Mouse (Mus musculus) stomach, postnatal 0 days (tissue): ENCODE measurements around the gene Maats1. TPM values are rescaled to one million over a fixed set of nuclear protein-coding genes. Genes with fewer than 3 reads are reported as not detected.
"Not testable (repeated sequence)": the region's sequence is repeated elsewhere in the genome, so short reads cannot be mapped to it uniquely, and the experiment has no call there.

Experiments used
- ATAC-seq: fragments of 200-750 bp; cut with Nextera tagmentation; 2 replicates; pipeline ENCODE4 v1.8.0; 2017; ENCODE audit not compliant: low FRiP score, low TSS enrichment
- DNase-seq: peaks from one replicate; pipeline ENCODE4 v3.0.0-alpha.2; 2016; ENCODE audit warnings: low spot score
- H3K27ac ChIP-seq: fragments of 300-500 bp; sonication (generic); replicated peaks from 2 replicates; pipeline ENCODE4 v1.5.1; 2014; ENCODE audit warnings: mild to moderate bottlenecking, control low read depth
- H3K27me3 ChIP-seq: fragments of 300-500 bp; sonication (generic); 2 replicates; pipeline ENCODE4 v1.6.1; 2014; ENCODE audit warnings: low read length; ENCODE audit not compliant: control insufficient read depth, insufficient read depth
- H3K36me3 ChIP-seq: fragments of 300-500 bp; sonication (generic); 2 replicates; pipeline ENCODE4 v1.6.1; 2014; ENCODE audit warnings: low read length, mixed read lengths; ENCODE audit not compliant: control insufficient read depth, insufficient read depth
- H3K4me1 ChIP-seq: fragments of 300-500 bp; sonication (generic); replicated peaks from 2 replicates; pipeline ENCODE4 v1.6.1; 2014; ENCODE audit warnings: antibody characterized with exemption; ENCODE audit not compliant: control insufficient read depth, insufficient read depth
- H3K4me2 ChIP-seq: fragments of 300-500 bp; sonication (generic); replicated peaks from 2 replicates; pipeline ENCODE4 v1.6.1; 2014; ENCODE audit warnings: low read depth, mild to moderate bottlenecking, control low read depth, moderate library complexity
- H3K4me3 ChIP-seq: fragments of 300-500 bp; sonication (generic); 2 replicates; pipeline ENCODE4 v1.5.1; 2014; ENCODE audit warnings: low read depth, low read length, control low read depth
- H3K9ac ChIP-seq: fragments of 300-500 bp; sonication (generic); 2 replicates; pipeline ENCODE4 v1.6.1; 2014; ENCODE audit warnings: mild to moderate bottlenecking, low read length, control low read depth, mixed read lengths
- H3K9me3 ChIP-seq: fragments of 300-500 bp; sonication (generic); 2 replicates; pipeline ENCODE4 v1.6.1; 2016; ENCODE audit warnings: low read length; ENCODE audit not compliant: control insufficient read depth
- CTCF ChIP-seq: IDR thresholded peaks from 2 replicates; pipeline ENCODE4 v1.5.1; 2016; ENCODE audit warnings: antibody characterized with exemption, low read depth, mild to moderate bottlenecking, moderate library complexity
- EP300 ChIP-seq: optimal IDR thresholded peaks from 2 replicates; pipeline ENCODE3; 2016; ENCODE audit warnings: antibody characterized with exemption
- WGBS: fragments of 180-500 bp; shearing (Covaris S2); extraction: QIAGEN DNeasy Blood & Tissue Kit; methylation state at CpG from one replicate; pipeline ENCODE4 v1.1.7; 2014; 5-methylcytosine and 5-hydroxymethylcytosine counted together
- polyA plus RNA-seq: library from polyadenylated mRNA; unstranded; fragments of >200 nt; fragmentation: Nextera tagmentation; extraction: Ambion mirVana; gene quantifications from 2 replicates; pipeline ENCODE4 v1.2.1, GENCODE M21; 2015

The Maats1 gene
- polyA plus RNA-seq, 1 experiment from 2014 or later = 0.27 TPM

DNA sequence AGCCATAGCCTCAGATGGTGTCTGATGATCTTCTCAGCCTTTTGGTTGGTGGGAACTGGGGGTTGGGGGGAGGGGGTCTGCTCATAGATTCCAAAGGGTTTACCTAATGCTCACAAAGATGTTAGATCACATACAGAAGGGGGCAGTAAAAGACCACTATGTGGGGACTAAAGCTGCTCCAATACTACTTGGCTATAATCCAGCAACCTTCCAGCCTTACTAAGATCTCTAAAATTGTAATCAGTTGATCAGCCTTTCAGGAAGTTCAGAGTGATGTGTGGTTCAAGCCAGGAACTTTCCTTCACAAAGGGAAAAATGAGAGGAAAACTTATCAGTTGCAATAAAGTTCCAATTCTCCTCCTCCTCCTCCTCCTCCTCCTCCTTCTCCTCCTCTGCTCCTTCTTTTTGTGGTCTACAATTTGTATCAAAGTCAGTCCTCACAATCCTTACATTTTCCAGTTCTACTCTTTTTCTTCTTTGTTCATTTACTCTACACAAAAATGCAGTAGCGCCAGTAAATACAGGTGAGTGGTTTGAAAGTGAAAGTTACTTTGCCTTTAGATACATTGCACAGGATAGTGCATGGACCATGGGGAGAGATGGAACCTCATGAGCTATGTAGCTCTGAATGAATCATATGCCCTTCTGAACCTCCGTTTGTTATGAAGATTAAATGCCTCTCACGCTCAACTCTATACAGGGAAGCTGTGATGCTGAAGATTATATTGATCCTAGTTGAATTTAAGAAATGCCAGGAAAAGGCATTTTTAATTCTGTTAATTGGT, 3.2 kb upstream of the Maats1 start:
- H3K27me3 ChIP-seq = no peaks in the 10 kb centered on the region
- DNase-seq = no peak
- WGBS = 68% methylated on average over 3 of the region's 3 CpGs
- peak; percentile 28; the same call in 1 of the 2 replicates for ATAC-seq
- no peak for TF ChIP-seq EP300
- TF ChIP-seq CTCF = peak; percentile 73
- 0 out of 2 replicates have a peak, but pooled peaks cover 2% of the 10 kb centered on the region for H3K4me1 ChIP-seq
- H3K9ac ChIP-seq = no peak overlapping the region
- H3K36me3 ChIP-seq = no peaks in the 10 kb centered on the region
- H3K4me2 ChIP-seq = no peak overlapping the region
- no peaks in the 10 kb centered on the region for H3K9me3 ChIP-seq
- no peak overlapping the region for H3K4me3 ChIP-seq
- no peak overlapping the region for H3K27ac ChIP-seq

DNA sequence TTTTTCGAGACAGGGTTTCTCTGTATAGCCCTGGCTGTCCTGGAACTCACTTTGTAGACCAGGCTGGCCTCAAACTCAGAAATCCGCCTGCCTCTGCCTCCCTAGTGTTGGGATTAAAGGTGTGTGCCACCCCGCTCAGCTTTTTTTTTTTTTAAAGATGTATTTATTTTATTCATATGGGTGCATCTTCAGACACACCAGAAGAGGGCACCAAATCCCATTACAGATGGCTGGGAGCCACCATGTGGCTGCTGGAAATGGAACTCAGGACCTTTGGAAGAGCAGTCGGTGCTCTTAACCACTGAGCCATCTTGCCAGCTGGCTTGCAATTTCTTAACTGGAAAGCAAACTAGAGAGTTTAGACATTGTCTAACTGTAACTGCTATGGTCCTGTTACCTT, 3.9 kb downstream of the Maats1 start:
- peak; percentile 21; the same call in 1 of the 2 replicates for TF ChIP-seq CTCF
- WGBS = 90% methylated on average over 4 of the region's 4 CpGs
- not testable (repeated sequence) for H3K27ac ChIP-seq, H3K4me1 ChIP-seq, H3K27me3 ChIP-seq, ATAC-seq, DNase-seq, H3K9me3 ChIP-seq, H3K4me3 ChIP-seq, H3K9ac ChIP-seq, H3K36me3 ChIP-seq, H3K4me2 ChIP-seq

DNA sequence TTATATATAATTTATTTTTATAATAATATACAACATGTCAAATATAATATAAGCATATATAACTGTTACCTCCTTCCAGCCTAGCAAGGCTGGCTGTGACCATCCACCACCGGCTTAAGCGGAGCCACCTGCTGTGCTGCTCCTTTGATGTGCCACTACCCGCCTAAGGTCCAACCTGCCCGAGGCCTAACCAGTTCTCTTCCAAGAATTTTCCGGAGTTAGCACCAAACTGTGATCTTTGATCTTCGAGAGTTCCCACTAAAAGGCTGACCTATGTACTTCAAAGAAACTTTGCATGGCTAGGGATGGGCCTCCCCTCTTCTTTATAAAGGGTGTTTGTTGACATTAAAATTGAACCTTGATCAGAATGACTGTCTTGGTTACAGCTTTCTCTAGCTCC, 7.5 kb downstream of the Maats1 start:
- H3K9me3 ChIP-seq = no peaks in the 10 kb centered on the region
- ATAC-seq = no peak

DNA sequence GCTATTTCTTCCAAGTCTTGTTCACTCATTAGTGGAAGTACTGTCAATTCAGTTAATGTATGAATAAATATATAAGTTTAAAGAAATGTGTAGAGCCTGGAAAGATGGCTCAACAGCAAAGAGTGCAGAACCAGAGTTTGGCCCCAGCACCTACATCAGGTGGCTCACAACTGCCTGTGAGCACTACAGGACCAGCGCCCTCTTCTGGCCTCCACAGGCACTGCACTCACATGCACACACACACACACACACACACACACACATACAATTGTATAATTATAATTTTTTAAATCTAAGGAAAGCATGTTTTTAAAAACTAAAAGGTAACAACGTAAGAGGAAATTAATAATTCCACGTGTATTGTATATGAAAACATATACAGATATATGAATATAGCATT, 12.6 kb downstream of the Maats1 start:
- Histone ChIP-seq H3K27me3 (no peaks in the 10 kb centered on the region), H3K9ac (no peak overlapping the region), H3K4me3 (no peak overlapping the region), H3K4me1 (no peaks in the 10 kb centered on the region), H3K9me3 (no peaks in the 10 kb centered on the region), H3K36me3 (no peaks in the 10 kb centered on the region), H3K4me2 (no peak overlapping the region), H3K27ac (no peak overlapping the region)
- DNase-seq = no peak
- no peak for ATAC-seq
- TF ChIP-seq EP300 (no peak), CTCF (no peak)
- WGBS = 89% methylated on average over 3 of the region's 3 CpGs

More for the DNA sequence above, 7.5 kb downstream of the Maats1 start:
- Histone ChIP-seq H3K4me3 (no peak overlapping the region), H3K27ac (no peak overlapping the region), H3K36me3 (no peaks in the 10 kb centered on the region), H3K4me1 (no peaks in the 10 kb centered on the region), H3K9ac (no peak overlapping the region), H3K27me3 (no peaks in the 10 kb centered on the region), H3K4me2 (no peak overlapping the region)
- WGBS = 37% methylated on average over 6 of the region's 6 CpGs
- no peak for DNase-seq
- TF ChIP-seq EP300 (no peak), CTCF (no peak)

DNA sequence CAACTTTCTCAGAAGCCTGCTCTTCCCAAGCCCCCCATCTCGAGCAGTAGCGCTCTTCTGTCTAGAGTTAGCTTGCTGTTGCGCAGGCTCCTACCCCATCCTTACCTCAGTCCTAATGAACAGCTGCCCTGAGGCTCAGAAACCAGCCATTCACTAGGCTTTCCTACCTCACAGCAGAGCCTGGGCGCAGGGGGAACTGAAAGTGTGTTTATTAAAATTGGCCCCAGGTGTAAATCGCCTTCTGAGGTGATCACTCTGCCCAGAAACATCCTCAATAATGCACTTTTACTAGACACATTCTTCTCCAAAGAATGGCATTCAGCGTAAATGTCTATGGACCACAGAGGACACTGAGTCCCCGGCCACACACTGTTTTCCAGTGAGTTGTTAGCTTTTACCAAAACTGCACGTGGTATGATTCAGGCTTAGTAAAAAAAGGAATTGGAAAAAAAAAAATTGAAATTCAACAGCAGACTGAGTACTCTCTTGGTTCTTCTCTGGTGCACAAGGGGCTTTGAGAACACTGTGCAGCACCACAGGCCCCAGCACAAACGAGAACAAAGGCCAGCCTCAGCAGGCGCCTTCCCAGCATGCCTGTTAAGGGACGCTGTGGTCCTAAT, 15.1 kb downstream of the Maats1 start:
- H3K9ac ChIP-seq = no peak overlapping the region
- TF ChIP-seq CTCF (no peak), EP300 (no peak)
- no peak overlapping the region for H3K4me3 ChIP-seq
- H3K9me3 ChIP-seq = no peaks in the 10 kb centered on the region
- WGBS = 87% methylated on average over 11 of the region's 11 CpGs
- no peak overlapping the region for H3K4me2 ChIP-seq
- H3K36me3 ChIP-seq = no peaks in the 10 kb centered on the region
- DNase-seq = no peak
- H3K4me1 ChIP-seq = no peaks in the 10 kb centered on the region
- no peaks in the 10 kb centered on the region for H3K27me3 ChIP-seq
- ATAC-seq = no peak
- no peak overlapping the region for H3K27ac ChIP-seq

DNA sequence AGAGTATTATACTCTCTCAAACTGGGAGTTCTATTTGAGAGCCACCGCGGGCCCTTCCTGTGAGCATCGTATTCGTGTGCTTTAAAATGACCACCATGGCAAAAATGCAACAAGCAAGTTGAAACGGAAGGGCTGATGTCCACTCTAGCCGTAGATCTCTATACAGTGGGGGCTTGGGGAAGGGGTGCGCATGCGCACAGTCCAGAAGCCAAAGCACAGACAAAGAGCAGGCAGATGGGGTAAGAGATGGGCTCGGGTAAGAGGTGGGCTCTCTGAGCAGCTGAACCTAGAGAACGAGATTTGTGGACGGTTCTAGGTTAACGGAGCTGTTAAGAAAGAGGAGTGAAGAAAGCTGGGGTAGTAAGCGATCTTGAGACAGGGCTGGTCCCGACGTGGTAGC, 17.6 kb downstream of the Maats1 start:
- Histone ChIP-seq H3K27ac (no peak overlapping the region), H3K36me3 (no peaks in the 10 kb centered on the region), H3K4me3 (no peak overlapping the region), H3K9ac (no peak overlapping the region), H3K9me3 (no peaks in the 10 kb centered on the region), H3K4me1 (no peaks in the 10 kb centered on the region), H3K27me3 (no peaks in the 10 kb centered on the region), H3K4me2 (no peak overlapping the region)
- no peak for TF ChIP-seq CTCF
- TF ChIP-seq EP300 = no peak
- ATAC-seq = no peak
- no peak for DNase-seq
- 90% methylated on average over 15 of the region's 15 CpGs for WGBS
